Mouse (Mus musculus): ENCODE measurements at regions not wholly inside any gene's neighbourhood (a gene's known extent, or its start where the extent isn't known, plus 50 kb on each side); places are given as distances from the start of the nearest gene placed in this dataset.

DNA sequence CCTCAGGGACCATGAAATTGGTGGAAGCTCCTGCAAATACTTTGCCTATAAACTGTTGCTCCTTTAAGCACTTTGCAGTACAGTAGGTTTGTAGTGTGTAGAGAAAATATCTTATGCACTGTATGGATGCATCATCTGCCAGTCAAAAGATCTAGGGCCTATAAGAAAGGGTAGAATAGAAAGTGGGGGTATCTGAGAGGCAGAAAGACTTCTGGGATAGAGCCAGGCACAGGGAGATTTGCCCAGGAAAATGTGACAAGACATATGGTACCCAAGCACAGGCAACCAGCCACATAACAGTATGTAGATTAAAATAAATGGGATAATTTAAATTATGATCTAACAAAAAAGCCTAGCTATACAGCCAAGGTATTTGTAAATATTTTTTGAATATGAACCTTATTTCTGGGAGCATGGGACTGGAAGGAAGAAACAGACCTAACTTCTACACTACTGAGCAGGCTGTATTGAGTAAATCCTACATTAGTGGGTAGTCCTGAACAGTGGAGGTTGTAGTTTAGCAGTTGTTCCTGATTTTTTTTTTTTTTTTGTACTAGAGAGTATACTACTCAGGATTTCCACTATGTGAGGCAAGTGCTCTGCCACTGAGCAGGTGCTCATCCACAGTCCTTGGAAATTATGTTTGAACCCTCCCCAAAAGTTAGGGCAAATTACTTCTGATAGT lies 754.1 kb downstream of the Hace1 start:
- no peak for TF ChIP-seq CTCF (IDR thresholded peaks at IDR 0.05; ENCODE audit: borderline replicate concordance, extremely low read depth, insufficient read depth, insufficient read length)
- no peak for TF ChIP-seq POLR2A (IDR thresholded peaks at IDR 0.05; ENCODE audit: borderline replicate concordance, extremely low read depth, insufficient read depth, insufficient read length, poor library complexity, severe bottlenecking)

All from brain, embryonic 14.5 days (tissue).